Mouse (Mus musculus): Measurements from ENCODE around the gene Tbc1d24. TPM values are rescaled to one million over a fixed set of nuclear protein-coding genes. Genes with fewer than 3 reads are reported as not detected.

The Tbc1d24 gene
- polyA plus RNA-seq, 1 experiment = 3.8 TPM

GRCm38 (mm10) chr17:24210591-24210990 lies 5.2 kb upstream of the Tbc1d24 start:
- Histone ChIP-seq H3ac (ENCODE audit: control insufficient read depth, insufficient read length, low read depth) (no peak overlapping the region), H3K27me3 (ENCODE audit: control insufficient read depth, insufficient read depth, insufficient read length) (no peaks in the 10 kb centered on the region), H3K79me3 (ENCODE audit: low read depth) (no peaks in the 10 kb centered on the region), H3K36me3 (ENCODE audit: control insufficient read depth, insufficient read depth) (peaks cover 5% of the 10 kb centered on the region), H3K4me3 (ENCODE audit: insufficient read depth, poor library complexity, severe bottlenecking) (no peak overlapping the region), H3K79me2 (ENCODE audit: control insufficient read depth, insufficient read depth) (no peaks in the 10 kb centered on the region)
- TF ChIP-seq FOSL1 (IDR thresholded peaks at IDR 0.05; ENCODE audit: insufficient read depth, low read length, poor library complexity, severe bottlenecking) = no peak
- no peak for TF ChIP-seq CEBPB (IDR thresholded peaks at IDR 0.05; ENCODE audit: low read depth)
- TF ChIP-seq MAX (IDR thresholded peaks at IDR 0.05) = no peak
- no peak for TF ChIP-seq MYOD1 (IDR thresholded peaks at IDR 0.05; ENCODE audit: control insufficient read depth, insufficient read length, low read depth)
- TF ChIP-seq MYOG (IDR thresholded peaks at IDR 0.05; ENCODE audit: control insufficient read depth, extremely low read depth, insufficient read length) = no peak
- no peak for TF ChIP-seq CTCF (IDR thresholded peaks at IDR 0.05; ENCODE audit: control insufficient read depth, insufficient read depth, insufficient read length)
- TF ChIP-seq USF1 (IDR thresholded peaks at IDR 0.05; ENCODE audit: low read depth) = no peak

DNA sequence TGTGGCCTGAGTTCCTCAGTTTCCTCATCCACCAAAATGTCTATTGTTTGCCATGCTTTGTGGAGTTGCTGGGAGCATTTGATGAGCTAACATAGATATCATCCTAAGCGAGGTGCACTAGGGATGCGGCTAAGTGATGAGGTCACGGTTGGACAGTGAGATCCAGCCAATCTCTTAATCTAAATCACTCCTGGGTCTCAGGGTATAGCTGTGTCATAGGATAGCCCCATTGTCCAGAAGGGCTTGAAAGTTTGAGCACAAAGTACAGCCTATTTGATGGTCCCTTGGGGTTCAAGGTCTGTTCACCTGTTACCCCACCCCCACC lies 4.5 kb upstream of the Tbc1d24 start:
- Histone ChIP-seq H3ac (ENCODE audit: control insufficient read depth, insufficient read length, low read depth) (no peak overlapping the region), H3K36me3 (ENCODE audit: control insufficient read depth, insufficient read depth) (no peaks in the 10 kb centered on the region), H3K4me3 (ENCODE audit: insufficient read depth, poor library complexity, severe bottlenecking) (no peak overlapping the region), H3K79me3 (ENCODE audit: low read depth) (no peaks in the 10 kb centered on the region), H3K79me2 (ENCODE audit: control insufficient read depth, insufficient read depth) (no peaks in the 10 kb centered on the region), H3K27me3 (ENCODE audit: control insufficient read depth, insufficient read depth, insufficient read length) (no peaks in the 10 kb centered on the region)
- TF ChIP-seq CTCF (IDR thresholded peaks at IDR 0.05; ENCODE audit: control insufficient read depth, insufficient read depth, insufficient read length) (no peak), FOSL1 (IDR thresholded peaks at IDR 0.05; ENCODE audit: insufficient read depth, low read length, poor library complexity, severe bottlenecking) (no peak), MYOG (IDR thresholded peaks at IDR 0.05; ENCODE audit: control insufficient read depth, extremely low read depth, insufficient read length) (no peak), USF1 (IDR thresholded peaks at IDR 0.05; ENCODE audit: low read depth) (no peak), MYOD1 (IDR thresholded peaks at IDR 0.05; ENCODE audit: control insufficient read depth, insufficient read length, low read depth) (no peak), MAX (IDR thresholded peaks at IDR 0.05) (no peak), CEBPB (IDR thresholded peaks at IDR 0.05; ENCODE audit: low read depth) (no peak)

DNA sequence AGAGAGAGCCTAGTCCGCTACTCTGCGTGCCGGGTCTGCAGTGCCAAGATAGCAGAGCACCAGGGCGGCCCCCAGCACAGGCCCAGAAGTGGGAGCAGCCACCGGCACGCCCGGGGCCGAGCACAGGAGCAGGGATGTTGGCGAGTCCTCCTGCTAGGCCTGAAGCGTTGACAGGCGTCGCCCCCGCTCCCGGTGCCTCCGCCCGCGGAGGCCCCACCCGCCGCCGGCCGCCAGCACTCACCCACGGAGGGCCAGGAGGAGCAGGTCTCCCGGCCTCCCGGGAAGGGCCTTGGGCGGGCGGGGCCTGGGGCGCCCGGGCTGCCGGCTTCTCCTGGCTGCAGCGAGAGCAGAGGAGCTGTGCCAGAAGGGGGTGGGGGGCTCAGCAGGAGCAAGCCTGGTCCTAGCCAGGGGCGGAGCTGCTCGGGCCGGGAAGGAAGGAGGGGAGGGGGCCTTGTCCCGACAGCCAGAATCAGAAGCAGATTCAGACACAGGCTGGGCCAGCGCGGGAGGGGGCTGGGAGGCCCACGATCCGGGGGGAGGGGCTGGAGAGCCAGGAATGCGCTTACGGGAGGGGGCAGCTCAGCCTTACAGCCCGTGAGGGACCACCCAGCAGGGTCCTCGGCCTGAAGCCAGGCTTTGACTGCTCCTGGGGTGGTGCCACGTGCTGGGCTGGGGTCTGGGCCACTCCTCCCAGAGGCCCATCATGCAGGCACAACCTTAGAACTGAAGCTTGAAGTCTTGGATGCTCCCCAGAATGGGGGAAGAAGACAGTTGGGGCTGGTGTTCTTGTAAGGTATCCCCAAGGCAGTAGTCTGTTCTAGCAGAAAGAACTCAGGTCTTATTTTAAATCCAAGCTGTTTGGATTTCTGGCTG lies 3.9 kb upstream of the Tbc1d24 start, which contains the start of gene Ntn3:
TSS of gene Ntn3 (minus strand) at position 489 of the 873 bp plus-strand sequence.
- TF ChIP-seq MAX (IDR thresholded peaks at IDR 0.05) (no peak), MYOG (IDR thresholded peaks at IDR 0.05; ENCODE audit: control insufficient read depth, extremely low read depth, insufficient read length) (no peak), MYOD1 (IDR thresholded peaks at IDR 0.05; ENCODE audit: control insufficient read depth, insufficient read length, low read depth) (no peak)
- no peak within 1 kb of the TSS for H3K4me3 ChIP-seq (ENCODE audit: insufficient read depth, poor library complexity, severe bottlenecking)

DNA sequence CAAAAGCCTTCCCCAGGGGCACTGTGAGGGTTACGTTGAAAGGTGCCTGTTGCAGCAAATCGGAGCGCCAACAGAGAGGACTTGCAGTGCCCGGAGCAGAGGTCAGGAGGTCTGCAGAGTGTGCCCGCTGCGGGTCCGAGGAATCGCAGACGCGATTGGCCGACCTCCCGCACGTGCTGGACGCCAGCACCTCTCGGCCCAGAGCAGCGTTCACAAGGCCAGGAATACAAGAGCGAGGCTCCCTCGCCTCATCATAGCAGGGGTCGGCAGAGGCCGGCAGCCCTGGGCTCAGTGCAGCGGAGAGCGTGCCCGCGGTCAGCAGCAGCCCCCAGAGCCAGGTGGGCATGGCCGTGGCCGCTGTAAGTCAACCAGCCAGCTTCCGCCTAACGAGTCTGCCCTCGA lies 3.3 kb upstream of the Tbc1d24 start:
- no peaks in the 10 kb centered on the region for H3K36me3 ChIP-seq (ENCODE audit: control insufficient read depth, insufficient read depth)
- no peak overlapping the region for H3ac ChIP-seq (ENCODE audit: control insufficient read depth, insufficient read length, low read depth)
- no peaks in the 10 kb centered on the region for H3K79me3 ChIP-seq (ENCODE audit: low read depth)
- no peak for TF ChIP-seq MYOD1 (IDR thresholded peaks at IDR 0.05; ENCODE audit: control insufficient read depth, insufficient read length, low read depth)
- TF ChIP-seq MAX (IDR thresholded peaks at IDR 0.05) = no peak
- no peak overlapping the region for H3K4me3 ChIP-seq (ENCODE audit: insufficient read depth, poor library complexity, severe bottlenecking)
- H3K27me3 ChIP-seq (ENCODE audit: control insufficient read depth, insufficient read depth, insufficient read length) = no peaks in the 10 kb centered on the region
- no peaks in the 10 kb centered on the region for H3K79me2 ChIP-seq (ENCODE audit: control insufficient read depth, insufficient read depth)

More for the DNA sequence above, 3.9 kb upstream of the Tbc1d24 start, which contains the start of gene Ntn3:
- H3ac ChIP-seq (ENCODE audit: control insufficient read depth, insufficient read length, low read depth) = no peak within 1 kb of the TSS
- no peaks in the 10 kb centered on the region for H3K27me3 ChIP-seq (ENCODE audit: control insufficient read depth, insufficient read depth, insufficient read length)
- H3K79me3 ChIP-seq (ENCODE audit: low read depth) = no peaks in the 10 kb centered on the region
- no peaks in the 10 kb centered on the region for H3K79me2 ChIP-seq (ENCODE audit: control insufficient read depth, insufficient read depth)
- H3K36me3 ChIP-seq (ENCODE audit: control insufficient read depth, insufficient read depth) = no peaks in the 10 kb centered on the region

DNA sequence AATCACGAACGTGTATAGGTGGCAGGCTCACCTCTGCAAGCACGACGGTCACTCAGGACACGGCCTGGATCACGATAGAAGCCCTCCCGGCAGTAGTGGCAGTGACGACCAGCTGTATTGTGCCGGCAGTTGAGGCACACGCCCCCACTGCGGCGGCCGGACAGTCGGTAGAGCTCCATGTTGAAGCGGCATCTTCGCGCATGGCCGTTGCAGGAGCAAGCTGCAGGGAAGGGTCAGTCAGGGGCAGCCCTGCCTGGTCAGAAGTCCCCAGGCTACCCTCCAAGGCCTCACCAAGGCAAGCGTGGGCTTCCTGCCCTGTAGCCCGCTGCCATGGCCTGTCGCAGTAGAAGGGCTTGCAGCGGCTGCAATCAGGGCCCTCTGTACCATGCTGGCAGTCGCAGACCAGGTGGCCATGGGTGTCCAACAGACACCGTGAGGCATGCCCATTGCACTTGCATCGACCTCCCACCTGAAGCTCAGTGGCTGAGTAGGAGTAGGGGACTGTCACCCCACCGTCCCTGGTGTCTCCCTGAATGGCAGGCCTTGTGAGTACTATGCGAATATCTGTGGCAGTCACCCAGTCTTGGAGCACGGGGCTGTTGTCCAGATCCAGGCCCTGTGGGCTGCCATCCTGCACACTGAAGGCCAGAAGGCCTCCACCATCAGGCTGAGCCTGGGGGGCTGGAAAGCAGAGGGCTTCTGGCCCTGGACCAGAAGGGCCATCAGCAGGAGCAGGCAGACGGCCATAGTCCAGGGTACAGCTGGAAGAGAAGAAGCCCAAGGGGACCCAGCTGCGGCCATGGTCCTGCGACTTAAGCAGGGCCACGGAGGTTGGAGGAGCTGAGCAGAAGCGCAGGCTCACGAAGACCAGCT lies 2.6 kb upstream of the Tbc1d24 start:
- H3K79me3 ChIP-seq (ENCODE audit: low read depth) = no peaks in the 10 kb centered on the region
- TF ChIP-seq MAX (IDR thresholded peaks at IDR 0.05) (no peak), USF1 (IDR thresholded peaks at IDR 0.05; ENCODE audit: low read depth) (no peak), MYOG (IDR thresholded peaks at IDR 0.05; ENCODE audit: control insufficient read depth, extremely low read depth, insufficient read length) (no peak), MYOD1 (IDR thresholded peaks at IDR 0.05; ENCODE audit: control insufficient read depth, insufficient read length, low read depth) (no peak), FOSL1 (IDR thresholded peaks at IDR 0.05; ENCODE audit: insufficient read depth, low read length, poor library complexity, severe bottlenecking) (no peak), CTCF (IDR thresholded peaks at IDR 0.05; ENCODE audit: control insufficient read depth, insufficient read depth, insufficient read length) (no peak), CEBPB (IDR thresholded peaks at IDR 0.05; ENCODE audit: low read depth) (no peak)
- H3K36me3 ChIP-seq (ENCODE audit: control insufficient read depth, insufficient read depth) = no peaks in the 10 kb centered on the region
- H3K4me3 ChIP-seq (ENCODE audit: insufficient read depth, poor library complexity, severe bottlenecking) = no peak overlapping the region
- no peaks in the 10 kb centered on the region for H3K79me2 ChIP-seq (ENCODE audit: control insufficient read depth, insufficient read depth)
- no peaks in the 10 kb centered on the region for H3K27me3 ChIP-seq (ENCODE audit: control insufficient read depth, insufficient read depth, insufficient read length)
- no peak overlapping the region for H3ac ChIP-seq (ENCODE audit: control insufficient read depth, insufficient read length, low read depth)

Data from C2C12 (cell line).